Mouse (Mus musculus) CH12.LX (cell line): ENCODE measurements around the gene Irf8. TPM values are rescaled to one million over a fixed set of nuclear protein-coding genes. Genes with fewer than 3 reads are reported as not detected.

ENCODE experiments used
- DNase-seq: peaks from one replicate; pipeline ENCODE4 v3.0.0-alpha.2; 2013; ENCODE audit errors: extremely low read depth
- H3K27ac ChIP-seq: 2 replicates; pipeline ENCODE4 v1.5.1; 2012; ENCODE audit warnings: low read depth, mild to moderate bottlenecking, control low read depth, moderate library complexity; ENCODE audit not compliant: insufficient read depth
- H3K27me3 ChIP-seq: replicated peaks from 2 replicates; pipeline ENCODE3; 2012; ENCODE audit warnings: inconsistent platforms
- H3K36me3 ChIP-seq, 2 experiments: replicated peaks in 1 of 2; 2 replicates each; pipeline versions ENCODE3 to v1.6.1; 2012; ENCODE audit warnings: inconsistent platforms in 1 of 2, low read length in 1 of 2, mild to moderate bottlenecking in 1 of 2, mixed read lengths in 1 of 2, moderate library complexity in 1 of 2; ENCODE audit not compliant: control insufficient read depth in 1 of 2, insufficient read depth in 1 of 2
- H3K4me1 ChIP-seq, 2 experiments: 2 replicates each; pipeline ENCODE4 v1.6.1; 2012; ENCODE audit warnings: inconsistent platforms in 1 of 2, moderate library complexity in 1 of 2; ENCODE audit not compliant: insufficient read depth in 2 of 2, control insufficient read depth in 1 of 2
- H3K4me2 ChIP-seq: 2 replicates; pipeline ENCODE4 v1.6.1; 2012; ENCODE audit warnings: low read depth, mild to moderate bottlenecking, control low read depth; ENCODE audit not compliant: poor library complexity, insufficient read depth, severe bottlenecking
- H3K4me3 ChIP-seq, 3 experiments: fragments of 150-350 bp in 1 of 3; sonication (generic) in 1 of 3; replicated peaks in 1 of 3; 2 replicates each; pipeline versions ENCODE3 to v1.5.1; 2011 to 2012; ENCODE audit warnings: low read depth in 2 of 3, low read length in 2 of 3, mild to moderate bottlenecking in 2 of 3, moderate library complexity in 2 of 3, control low read depth in 1 of 3, improper control_type of control experiment in 1 of 3, inconsistent platforms in 1 of 3, mixed read lengths in 1 of 3; ENCODE audit not compliant: poor library complexity in 1 of 3
- H3K79me2 ChIP-seq: replicated peaks from 2 replicates; pipeline ENCODE4 v1.6.1; 2012; ENCODE audit warnings: mild to moderate bottlenecking, moderate library complexity; ENCODE audit not compliant: control insufficient read depth, poor library complexity, insufficient read depth, severe bottlenecking; ENCODE audit errors: extremely low read depth
- H3K9ac ChIP-seq: 2 replicates; pipeline ENCODE4 v1.6.1; 2012; ENCODE audit warnings: low read depth, mild to moderate bottlenecking, control low read depth, moderate library complexity; ENCODE audit not compliant: insufficient read depth
- H3K9me3 ChIP-seq: replicated peaks from 2 replicates; pipeline ENCODE3; 2012; ENCODE audit warnings: low read length, inconsistent platforms, mixed read lengths
- BHLHE40 ChIP-seq: IDR thresholded peaks from 2 replicates; pipeline ENCODE4 v1.6.1; 2011; ENCODE audit warnings: mild to moderate bottlenecking, low read depth, low read length, improper control_type of control experiment
- E2F4 ChIP-seq: IDR thresholded peaks from 2 replicates; pipeline ENCODE4 v1.6.1; 2011; ENCODE audit warnings: low read depth, low read length, improper control_type of control experiment; ENCODE audit not compliant: insufficient replicate concordance
- ELF1 ChIP-seq: IDR thresholded peaks from 2 replicates; pipeline ENCODE4 v1.6.1; 2014; ENCODE audit warnings: low read depth, mild to moderate bottlenecking, inconsistent platforms, low read length, improper control_type of control experiment
- IRF4 ChIP-seq: IDR thresholded peaks from 2 replicates; pipeline ENCODE4 v1.6.1; 2014; ENCODE audit warnings: low read depth, mild to moderate bottlenecking, inconsistent platforms, low read length, improper control_type of control experiment
- JUN ChIP-seq: IDR thresholded peaks from 2 replicates; pipeline ENCODE4 v1.6.1; 2011; ENCODE audit warnings: low read depth, mild to moderate bottlenecking, low read length, improper control_type of control experiment, moderate library complexity; ENCODE audit not compliant: insufficient read depth
- JUND ChIP-seq: conservative IDR thresholded peaks from 2 replicates; pipeline ENCODE4 v1.6.1; 2011; ENCODE audit warnings: low read depth, low read length, improper control_type of control experiment
- KAT2A ChIP-seq: IDR thresholded peaks from 2 replicates; pipeline ENCODE4 v1.6.1; 2012; ENCODE audit warnings: low read length, improper control_type of control experiment, inconsistent platforms; ENCODE audit not compliant: insufficient replicate concordance
- MAFK ChIP-seq: IDR thresholded peaks from 2 replicates; pipeline ENCODE4 v1.6.1; 2011; ENCODE audit warnings: low read length, improper control_type of control experiment; ENCODE audit not compliant: insufficient replicate concordance
- MAX ChIP-seq: IDR thresholded peaks from 2 replicates; pipeline ENCODE4 v1.6.1; 2011; ENCODE audit warnings: low read length, improper control_type of control experiment
- MAZ ChIP-seq: IDR thresholded peaks from 2 replicates; pipeline ENCODE4 v1.6.1; 2012; ENCODE audit warnings: low read depth, mild to moderate bottlenecking, inconsistent platforms, low read length, improper control_type of control experiment, moderate library complexity
- MXI1 ChIP-seq: IDR thresholded peaks from 2 replicates; pipeline ENCODE4 v1.6.1; 2011; ENCODE audit warnings: mild to moderate bottlenecking, low read depth, low read length, improper control_type of control experiment
- MYC ChIP-seq: IDR thresholded peaks from 2 replicates; pipeline ENCODE4 v1.6.1; 2011; ENCODE audit warnings: low read depth, mild to moderate bottlenecking, improper control_type of control experiment, low read length
- NELFE ChIP-seq: IDR thresholded peaks from 2 replicates; pipeline ENCODE4 v1.6.1; 2011; ENCODE audit warnings: low read depth, low read length, improper control_type of control experiment
- POLR2AphosphoS2 ChIP-seq: IDR thresholded peaks from 2 replicates; pipeline ENCODE4 v1.6.1; 2011; ENCODE audit warnings: low read depth, low read length, improper control_type of control experiment
- RAD21 ChIP-seq: IDR thresholded peaks from 2 replicates; pipeline ENCODE4 v1.6.1; 2011; ENCODE audit warnings: low read depth, mild to moderate bottlenecking, low read length, improper control_type of control experiment, moderate library complexity
- SMC3 ChIP-seq: IDR thresholded peaks from 2 replicates; pipeline ENCODE4 v1.6.1; 2011; ENCODE audit warnings: low read depth, low read length, improper control_type of control experiment
- TBP ChIP-seq: conservative IDR thresholded peaks from 2 replicates; pipeline ENCODE4 v1.6.1; 2011; ENCODE audit warnings: low read depth, low read length, improper control_type of control experiment
- TCF12 ChIP-seq: IDR thresholded peaks from 2 replicates; pipeline ENCODE4 v1.6.1; 2014; ENCODE audit warnings: low read depth, mild to moderate bottlenecking, inconsistent platforms, low read length, improper control_type of control experiment
- USF1 ChIP-seq: IDR thresholded peaks from 2 replicates; pipeline ENCODE4 v1.6.1; 2014; ENCODE audit warnings: low read depth, mild to moderate bottlenecking, inconsistent platforms, low read length, improper control_type of control experiment
- USF2 ChIP-seq: conservative IDR thresholded peaks from 2 replicates; pipeline ENCODE4 v1.6.1; 2011; ENCODE audit warnings: low read depth, low read length, improper control_type of control experiment
- ZKSCAN1 ChIP-seq: IDR thresholded peaks from 2 replicates; pipeline ENCODE4 v1.6.1; 2012; ENCODE audit warnings: low read depth, inconsistent platforms, low read length, improper control_type of control experiment, borderline replicate concordance
- ZMIZ1 ChIP-seq: IDR thresholded peaks from 2 replicates; pipeline ENCODE4 v1.6.1; 2012; ENCODE audit warnings: low read depth, mild to moderate bottlenecking, inconsistent platforms, low read length, improper control_type of control experiment
- dilution Hi-C: fragments of 300-500 bp; cut with MboI; formaldehyde crosslinking; loops from 2 replicates; pipeline ENCODE4 v1.14.3; 2020; ENCODE audit warnings: low sequenced_read_pairs; ENCODE audit not compliant: extremely low pct_unique_long_range_greater_than_20kb, extremely low pct_ligation_motif_present
- in situ Hi-C: fragments of 300-500 bp; cut with MboI; formaldehyde crosslinking; loops from 3 replicates; pipeline ENCODE4 v1.14.3; 2019; ENCODE audit warnings: low sequenced_read_pairs, low pct_ligation_motif_present, low pct_unique_long_range_greater_than_20kb, mixed read lengths
- polyA plus RNA-seq: library from polyadenylated mRNA; unstranded; fragments of >175 nt; gene quantifications from 2 replicates; pipeline ENCODE4 v1.2.1, GENCODE M21; 2012; ENCODE audit warnings: low read depth; ENCODE audit not compliant: insufficient read length
- total RNA-seq, 2 experiments: library from RNA; depleted of rRNA; stranded (reverse); fragments of 300-350 nt in 1 of 2; fragments of >200 nt in 1 of 2; gene quantifications; 2 replicates each; pipeline ENCODE4 v1.2.3; 2012 to 2014

Gene Irf8
- total and polyA plus RNA-seq, 3 experiments = 13.3 to 34.3 (median 17.7) TPM

- TF ChIP-seq JUN (no peak), BHLHE40 (no peak), MAZ (no peak), MAFK (no peak), SMC3 (no peak), POLR2AphosphoS2 (no peak), TBP (no peak), KAT2A (no peak), JUND (no peak), ZKSCAN1 (no peak), MAX (no peak), E2F4 (no peak), USF2 (no peak), TCF12 (no peak), USF1 (no peak), NELFE (no peak), MYC (no peak), ZMIZ1 (no peak), RAD21 (no peak), ELF1 (no peak)
- no peaks in the 10 kb centered on the region for H3K36me3 ChIP-seq
- H3K9ac ChIP-seq = no peak overlapping the region
- H3K4me3 ChIP-seq = no peak overlapping the region
- peaks cover 21 to 48% of the 10 kb centered on the region in 2 experiments for H3K4me1 ChIP-seq
- no peaks in the 10 kb centered on the region for H3K9me3 ChIP-seq
- H3K27ac ChIP-seq = no peak overlapping the region
- dilution Hi-C loops = no loop called here
- H3K27me3 ChIP-seq = peaks cover 23% of the 10 kb centered on the region
- DNase-seq = no peak
- no peak overlapping the region for H3K4me2 ChIP-seq
- H3K79me2 ChIP-seq = no peaks in the 10 kb centered on the region
- in situ Hi-C loops = no loop called here
Observed at GRCm38 (mm10) chr8:120686576-120686975, 49.6 kb upstream of the Irf8 start.

GRCm38 (mm10) chr8:120687786-120688185, 48.4 kb upstream of the Irf8 start:
- H3K4me2 ChIP-seq = no peak overlapping the region
- no peaks in the 10 kb centered on the region for H3K36me3 ChIP-seq
- no peaks in the 10 kb centered on the region for H3K9me3 ChIP-seq
- H3K79me2 ChIP-seq = no peaks in the 10 kb centered on the region
- H3K27ac ChIP-seq = no peak overlapping the region
- no peak for DNase-seq
- H3K9ac ChIP-seq = no peak overlapping the region
- H3K4me1 ChIP-seq = peaks cover 15 to 40% of the 10 kb centered on the region in 2 experiments
- TF ChIP-seq MXI1 = no peak
- no peak for TF ChIP-seq IRF4
- no peak for TF ChIP-seq SMC3
- TF ChIP-seq USF1 = no peak
- no peak for TF ChIP-seq POLR2AphosphoS2
- TF ChIP-seq, all 38 proteins: peak for 0
- dilution Hi-C loops (no loop called here), in situ Hi-C loops (no loop called here)
- peaks cover 26% of the 10 kb centered on the region for H3K27me3 ChIP-seq
- H3K4me3 ChIP-seq = no peak overlapping the region
